ENCODE assay signal across 13 mouse cellular contexts in the genomic region with DNA sequence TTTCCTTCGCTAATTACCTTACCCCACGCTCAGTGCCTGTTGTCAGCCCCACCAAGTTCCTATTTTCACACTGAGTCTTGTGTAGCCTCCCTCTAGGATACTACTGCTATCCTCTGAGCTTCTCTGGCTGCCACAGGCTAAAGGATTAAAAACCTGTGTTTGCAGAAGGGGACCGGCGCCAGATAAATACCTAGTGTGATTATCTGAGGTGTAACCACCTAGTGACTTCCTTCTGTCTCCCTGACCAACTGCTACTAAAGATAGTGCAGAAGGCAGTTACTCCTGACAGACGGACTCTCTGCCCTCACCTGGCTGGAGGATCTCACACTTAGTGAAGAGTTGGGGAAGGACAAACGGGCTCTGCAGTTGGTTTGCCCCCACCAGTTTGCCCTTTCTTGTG. TPM values are rescaled to one million over a fixed set of nuclear protein-coding genes. Genes with fewer than 3 reads are reported as not detected.
"Had no signal": no experiment of that assay in that cellular context is flagged by ENCODE, and none has a peak within 500 bp of the region (broad histone marks: within the 10 kb centered on the region; RNA-seq: fewer than 3 reads in every experiment).

No protein-coding gene starts in this region.

- ATAC-seq: liver, embryonic 12.5 days; liver, postnatal 0 days; midbrain, embryonic 16.5 days had no signal

- DNase-seq: kidney, postnatal 25 days; liver, postnatal 0 days; lung, postnatal 14 days; retina, postnatal 1 day; right cerebral cortex, postnatal 4 days; spleen, adult 18-20 months; thymus, adult 18-20 months; thymus, postnatal 25 days had no signal

RNA-seq across cellular contexts. Expression of gene Tppp2, which starts 22.2 kb away (rescaled TPM):
- total RNA-seq: layer of hippocampus, postnatal 10 days; left cerebral cortex, postnatal 14 days; megakaryocyte-erythroid progenitor cell, adult 5-6 weeks had no signal

RNA-seq across cellular contexts. Expression of gene Rnase13, which starts 26.6 kb away (rescaled TPM):
- total RNA-seq: layer of hippocampus, postnatal 10 days; left cerebral cortex, postnatal 14 days; megakaryocyte-erythroid progenitor cell, adult 5-6 weeks had no signal
